Mouse (Mus musculus) stomach, postnatal 0 days (tissue): ENCODE results near the gene Mlh1.

Source experiments
- CTCF ChIP-seq: IDR thresholded peaks from 2 replicates; pipeline ENCODE4 v1.5.1; 2016; ENCODE audit warnings: antibody characterized with exemption, low read depth, mild to moderate bottlenecking, moderate library complexity
- EP300 ChIP-seq: optimal IDR thresholded peaks from 2 replicates; pipeline ENCODE3; 2016; ENCODE audit warnings: antibody characterized with exemption

GRCm38 (mm10) chr9:111287956-111288355 is 16.4 kb upstream of the Mlh1 start:
- no peak for TF ChIP-seq CTCF
- TF ChIP-seq EP300: no peak
